Mouse (Mus musculus) stomach, postnatal 0 days (tissue): ENCODE measurements around the gene Nme8. TPM values are rescaled to one million over a fixed set of nuclear protein-coding genes. Genes with fewer than 3 reads are reported as not detected.

Experiments used
- ATAC-seq: fragments of 200-750 bp; cut with Nextera tagmentation; 2 replicates; pipeline ENCODE4 v1.8.0; 2017; ENCODE audit not compliant: low FRiP score, low TSS enrichment
- DNase-seq: peaks from one replicate; pipeline ENCODE4 v3.0.0-alpha.2; 2016; ENCODE audit warnings: low spot score
- H3K27ac ChIP-seq: fragments of 300-500 bp; sonication (generic); replicated peaks from 2 replicates; pipeline ENCODE4 v1.5.1; 2014; ENCODE audit warnings: mild to moderate bottlenecking, control low read depth
- H3K27me3 ChIP-seq: fragments of 300-500 bp; sonication (generic); 2 replicates; pipeline ENCODE4 v1.6.1; 2014; ENCODE audit warnings: low read length; ENCODE audit not compliant: control insufficient read depth, insufficient read depth
- H3K36me3 ChIP-seq: fragments of 300-500 bp; sonication (generic); 2 replicates; pipeline ENCODE4 v1.6.1; 2014; ENCODE audit warnings: low read length, mixed read lengths; ENCODE audit not compliant: control insufficient read depth, insufficient read depth
- H3K4me1 ChIP-seq: fragments of 300-500 bp; sonication (generic); replicated peaks from 2 replicates; pipeline ENCODE4 v1.6.1; 2014; ENCODE audit warnings: antibody characterized with exemption; ENCODE audit not compliant: control insufficient read depth, insufficient read depth
- H3K4me2 ChIP-seq: fragments of 300-500 bp; sonication (generic); replicated peaks from 2 replicates; pipeline ENCODE4 v1.6.1; 2014; ENCODE audit warnings: low read depth, mild to moderate bottlenecking, control low read depth, moderate library complexity
- H3K4me3 ChIP-seq: fragments of 300-500 bp; sonication (generic); 2 replicates; pipeline ENCODE4 v1.5.1; 2014; ENCODE audit warnings: low read depth, low read length, control low read depth
- H3K9ac ChIP-seq: fragments of 300-500 bp; sonication (generic); 2 replicates; pipeline ENCODE4 v1.6.1; 2014; ENCODE audit warnings: mild to moderate bottlenecking, low read length, control low read depth, mixed read lengths
- H3K9me3 ChIP-seq: fragments of 300-500 bp; sonication (generic); 2 replicates; pipeline ENCODE4 v1.6.1; 2016; ENCODE audit warnings: low read length; ENCODE audit not compliant: control insufficient read depth
- CTCF ChIP-seq: IDR thresholded peaks from 2 replicates; pipeline ENCODE4 v1.5.1; 2016; ENCODE audit warnings: antibody characterized with exemption, low read depth, mild to moderate bottlenecking, moderate library complexity
- EP300 ChIP-seq: optimal IDR thresholded peaks from 2 replicates; pipeline ENCODE3; 2016; ENCODE audit warnings: antibody characterized with exemption
- WGBS: fragments of 180-500 bp; shearing (Covaris S2); extraction: QIAGEN DNeasy Blood & Tissue Kit; methylation state at CpG from one replicate; pipeline ENCODE4 v1.1.7; 2014; 5-methylcytosine and 5-hydroxymethylcytosine counted together
- polyA plus RNA-seq: library from polyadenylated mRNA; unstranded; fragments of >200 nt; fragmentation: Nextera tagmentation; extraction: Ambion mirVana; gene quantifications from 2 replicates; pipeline ENCODE4 v1.2.1, GENCODE M21; 2015

Gene Nme8
- polyA plus RNA-seq, 1 experiment from 2014 or later: not detected

GRCm38 (mm10) chr13:19612348-19612747 is 85.2 kb downstream of the Nme8 start:
- ATAC-seq (no peak), DNase-seq (no peak)
- Histone ChIP-seq H3K27ac (no peak overlapping the region), H3K27me3 (no peaks in the 10 kb centered on the region), H3K4me1 (no peaks in the 10 kb centered on the region), H3K9ac (no peak overlapping the region), H3K4me3 (no peak overlapping the region), H3K4me2 (no peak overlapping the region), H3K9me3 (no peaks in the 10 kb centered on the region), H3K36me3 (no peaks in the 10 kb centered on the region)
- WGBS: 76% methylated on average over 1 of the region's 1 CpGs
- no peak for TF ChIP-seq EP300
- TF ChIP-seq CTCF: no peak

- no peaks in the 10 kb centered on the region for H3K4me1 ChIP-seq
- no peak overlapping the region for H3K4me2 ChIP-seq
- H3K9me3 ChIP-seq: no peaks in the 10 kb centered on the region
- no peak for ATAC-seq
- no peak overlapping the region for H3K9ac ChIP-seq
- no peak overlapping the region for H3K4me3 ChIP-seq
- no peaks in the 10 kb centered on the region for H3K36me3 ChIP-seq
- H3K27me3 ChIP-seq: no peaks in the 10 kb centered on the region
- no peak overlapping the region for H3K27ac ChIP-seq
- no peak for DNase-seq
- TF ChIP-seq CTCF: no peak
- TF ChIP-seq EP300: no peak
Measured at GRCm38 (mm10) chr13:19608120-19608519, 89.5 kb downstream of the Nme8 start.

- DNase-seq (no peak), ATAC-seq (no peak)
- Histone ChIP-seq H3K4me3 (no peak overlapping the region), H3K36me3 (no peaks in the 10 kb centered on the region), H3K27ac (no peak overlapping the region), H3K9me3 (no peaks in the 10 kb centered on the region), H3K4me1 (no peaks in the 10 kb centered on the region; the same call in 1 of the 2 replicates), H3K9ac (no peak overlapping the region), H3K27me3 (no peaks in the 10 kb centered on the region), H3K4me2 (no peak overlapping the region)
- TF ChIP-seq EP300 (no peak), CTCF (no peak)
Measured at GRCm38 (mm10) chr13:19604916-19605315, 92.7 kb downstream of the Nme8 start.

GRCm38 (mm10) chr13:19603719-19604118 is 93.9 kb downstream of the Nme8 start:
- no peak for TF ChIP-seq CTCF
- no peak for TF ChIP-seq EP300
- no peak for ATAC-seq
- Histone ChIP-seq H3K4me2 (no peak overlapping the region), H3K4me3 (no peak overlapping the region), H3K27me3 (no peaks in the 10 kb centered on the region), H3K4me1 (no peaks in the 10 kb centered on the region; the same call in 1 of the 2 replicates), H3K9ac (no peak overlapping the region), H3K27ac (no peak overlapping the region), H3K9me3 (no peaks in the 10 kb centered on the region), H3K36me3 (no peaks in the 10 kb centered on the region)
- DNase-seq: no peak
- 55% methylated on average over 1 of the region's 1 CpGs for WGBS

GRCm38 (mm10) chr13:19602531-19602930 is 95.1 kb downstream of the Nme8 start:
- H3K36me3 ChIP-seq: no peaks in the 10 kb centered on the region
- no peak overlapping the region for H3K4me3 ChIP-seq
- H3K4me1 ChIP-seq: no peaks in the 10 kb centered on the region; the same call in 1 of the 2 replicates
- no peak overlapping the region for H3K9ac ChIP-seq
- WGBS: 77% methylated on average over 1 of the region's 1 CpGs
- DNase-seq: no peak
- ATAC-seq: no peak
- no peak overlapping the region for H3K4me2 ChIP-seq
- TF ChIP-seq EP300 (no peak), CTCF (no peak)
- no peak overlapping the region for H3K27ac ChIP-seq
- H3K27me3 ChIP-seq: no peaks in the 10 kb centered on the region
- H3K9me3 ChIP-seq: no peaks in the 10 kb centered on the region

GRCm38 (mm10) chr13:19599242-19599641 is 98.4 kb downstream of the Nme8 start:
- WGBS: 78% methylated on average over 6 of the region's 6 CpGs
- Histone ChIP-seq H3K4me3 (no peak overlapping the region), H3K36me3 (no peaks in the 10 kb centered on the region), H3K4me2 (no peak overlapping the region), H3K9me3 (no peaks in the 10 kb centered on the region), H3K9ac (no peak overlapping the region), H3K27ac (no peak overlapping the region), H3K27me3 (no peaks in the 10 kb centered on the region), H3K4me1 (no peaks in the 10 kb centered on the region; the same call in 1 of the 2 replicates)
- no peak for TF ChIP-seq CTCF
- no peak for TF ChIP-seq EP300
- ATAC-seq (no peak), DNase-seq (no peak)
